Mouse (Mus musculus): Measurements from ENCODE around the gene Bcat1.

Bcat1 gene

GRCm38 (mm10) chr6:145075548-145076224 is at the start of gene Bcat1:
Gene Bcat1, minus strand, starts transcription at chr6:145076184.
- no peak for DNase-seq (ENCODE audit: low spot score)

DNA sequence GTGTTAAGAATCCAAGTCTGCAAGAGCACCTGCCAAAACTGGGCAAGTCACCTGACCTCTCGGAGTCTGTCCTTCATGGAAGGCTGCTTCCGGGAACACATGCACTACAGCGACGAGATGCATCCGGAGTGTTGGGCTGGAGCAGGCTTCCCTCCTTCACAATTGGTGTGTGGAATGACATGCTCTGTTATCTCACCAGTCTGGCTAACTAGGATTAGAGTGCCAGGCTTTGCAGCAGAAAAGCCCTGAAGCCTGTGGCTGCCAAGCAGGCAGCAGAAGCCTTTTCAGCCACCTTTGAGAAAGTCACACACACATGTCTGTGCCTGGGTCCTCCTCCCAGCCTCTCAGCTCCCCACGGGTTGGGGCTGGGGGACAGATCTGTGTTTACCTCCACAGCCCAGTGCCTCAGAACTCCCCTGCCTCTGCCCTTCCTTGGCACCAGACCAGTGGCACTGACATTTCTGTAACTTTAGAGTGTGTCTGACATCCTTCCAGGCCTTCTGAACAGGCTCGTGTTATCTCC is 49.7 kb upstream of the Bcat1 start:
- DNase-seq (ENCODE audit: low spot score): no peak

GRCm38 (mm10) chr6:145124621-145125020 is 48.6 kb upstream of the Bcat1 start:
- DNase-seq (ENCODE audit: low spot score): no peak

GRCm38 (mm10) chr6:145123136-145124060 is 47.4 kb upstream of the Bcat1 start:
- no peak for DNase-seq (ENCODE audit: low spot score)

- no peak for DNase-seq (ENCODE audit: low spot score)
Measured at GRCm38 (mm10) chr6:145122423-145123059, 46.6 kb upstream of the Bcat1 start.

- DNase-seq (ENCODE audit: low spot score): peak; percentile 47
Measured at GRCm38 (mm10) chr6:145121590-145122420, 45.8 kb upstream of the Bcat1 start.

GRCm38 (mm10) chr6:145120787-145121589 is 45.0 kb upstream of the Bcat1 start:
- DNase-seq (ENCODE audit: low spot score): no peak

- DNase-seq (ENCODE audit: low spot score): no peak
Measured at GRCm38 (mm10) chr6:145120086-145120485, 44.1 kb upstream of the Bcat1 start.

DNA sequence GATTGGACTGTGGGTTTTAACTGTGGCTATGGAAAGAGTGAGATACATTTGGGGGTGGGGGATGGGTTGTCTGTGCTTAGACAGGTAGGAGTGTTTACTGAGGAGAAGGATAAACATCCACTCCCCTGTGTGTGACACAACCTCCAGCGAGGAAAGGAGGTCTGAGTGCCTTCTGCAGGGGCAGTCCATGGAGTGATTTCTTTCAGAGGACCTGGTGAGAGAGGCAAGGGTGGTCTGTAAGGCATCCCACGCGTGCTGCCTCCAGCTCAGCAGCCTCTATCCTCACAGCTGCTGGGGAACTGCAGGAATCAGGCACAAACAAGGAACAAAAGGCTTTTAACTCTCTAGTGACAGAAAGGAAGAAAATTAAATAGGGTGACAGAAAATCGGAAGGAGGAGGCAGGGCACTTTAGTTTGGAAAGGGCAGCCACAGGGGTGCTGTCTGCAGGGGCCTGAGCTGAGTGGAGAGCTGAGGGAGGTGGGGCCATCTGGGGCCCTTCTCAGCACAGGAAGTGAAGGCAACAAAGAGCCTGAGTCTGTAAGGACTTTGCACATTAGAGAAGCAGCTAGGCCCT is 40.2 kb upstream of the Bcat1 start:
- no peak for DNase-seq (ENCODE audit: low spot score)

DNA sequence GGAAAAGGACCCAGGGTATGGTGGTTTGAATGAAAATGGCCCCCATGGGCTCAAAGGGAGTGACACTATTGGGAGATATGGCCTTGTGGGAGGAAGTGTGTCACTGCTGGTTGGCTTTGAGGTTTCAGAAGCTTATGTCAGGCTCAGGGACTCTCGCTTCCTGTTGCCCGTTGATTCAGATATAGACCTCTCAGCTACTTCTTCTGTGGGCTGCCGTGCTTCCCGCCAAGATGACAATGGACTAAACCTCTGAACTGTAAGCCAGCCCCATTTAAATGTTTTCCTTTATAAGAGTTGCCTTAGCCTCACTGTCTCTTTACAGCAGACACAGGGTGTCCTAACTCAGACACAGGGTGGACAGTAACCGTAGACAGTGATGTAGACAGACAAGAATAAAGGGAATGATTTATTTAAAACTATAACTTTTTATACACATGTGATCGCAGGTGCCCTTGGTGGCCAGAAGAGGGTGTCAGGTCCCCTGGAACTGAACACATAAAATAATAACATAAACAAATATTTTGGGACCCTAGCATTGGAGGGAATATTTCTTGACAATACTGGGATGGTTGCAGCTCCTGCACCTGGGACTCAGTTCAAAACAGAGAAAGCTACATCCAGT is 39.6 kb upstream of the Bcat1 start, which contains the start of gene Lrmp:
Lrmp (plus strand) TSS at position 178 of the 622 bp plus-strand sequence.
- no peak for DNase-seq (ENCODE audit: low spot score)

GRCm38 (mm10) chr6:145114561-145114960 is 38.6 kb upstream of the Bcat1 start:
- no peak for DNase-seq (ENCODE audit: low spot score)

DNA sequence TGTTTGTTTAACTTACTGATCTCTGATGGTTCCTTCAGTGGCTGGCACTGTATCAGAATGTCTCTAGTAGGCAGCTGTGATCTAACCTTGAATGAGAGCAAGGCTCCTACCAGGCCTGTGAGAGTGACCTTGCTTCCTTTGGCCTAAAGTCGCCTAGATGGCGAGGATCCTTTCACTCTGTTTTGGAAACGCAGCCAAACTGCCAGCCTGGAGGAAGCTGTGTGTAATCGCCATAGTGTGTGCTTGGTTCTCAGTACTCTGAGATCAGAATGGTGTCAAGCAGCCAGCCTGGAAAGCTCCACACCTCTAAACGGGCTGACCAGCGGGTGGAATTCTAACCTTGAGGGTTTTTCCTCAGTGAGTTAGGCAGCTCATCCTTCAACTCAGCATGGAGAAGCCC is 36.9 kb upstream of the Bcat1 start:
- DNase-seq (ENCODE audit: low spot score): no peak

DNA sequence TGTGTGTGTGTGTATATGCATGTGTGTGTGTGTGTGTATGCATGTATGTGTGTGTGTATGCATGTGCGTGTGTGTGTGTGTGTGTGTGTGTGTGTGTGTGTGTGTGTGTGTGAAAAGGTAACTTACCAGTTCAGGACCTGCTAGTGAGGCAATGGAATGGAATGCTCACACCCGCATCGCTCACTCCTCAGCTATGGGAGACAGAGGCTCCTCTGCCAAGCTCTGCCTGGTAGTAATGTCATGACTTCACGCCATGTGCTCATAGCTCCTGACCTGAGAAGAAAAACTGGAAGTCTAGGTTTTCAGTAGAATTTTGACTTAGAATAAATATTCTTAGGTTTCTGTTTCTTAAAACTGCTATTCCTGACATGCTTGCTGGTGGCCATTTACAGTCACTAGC is 34.8 kb upstream of the Bcat1 start:
- DNase-seq (ENCODE audit: low spot score): no peak

DNA sequence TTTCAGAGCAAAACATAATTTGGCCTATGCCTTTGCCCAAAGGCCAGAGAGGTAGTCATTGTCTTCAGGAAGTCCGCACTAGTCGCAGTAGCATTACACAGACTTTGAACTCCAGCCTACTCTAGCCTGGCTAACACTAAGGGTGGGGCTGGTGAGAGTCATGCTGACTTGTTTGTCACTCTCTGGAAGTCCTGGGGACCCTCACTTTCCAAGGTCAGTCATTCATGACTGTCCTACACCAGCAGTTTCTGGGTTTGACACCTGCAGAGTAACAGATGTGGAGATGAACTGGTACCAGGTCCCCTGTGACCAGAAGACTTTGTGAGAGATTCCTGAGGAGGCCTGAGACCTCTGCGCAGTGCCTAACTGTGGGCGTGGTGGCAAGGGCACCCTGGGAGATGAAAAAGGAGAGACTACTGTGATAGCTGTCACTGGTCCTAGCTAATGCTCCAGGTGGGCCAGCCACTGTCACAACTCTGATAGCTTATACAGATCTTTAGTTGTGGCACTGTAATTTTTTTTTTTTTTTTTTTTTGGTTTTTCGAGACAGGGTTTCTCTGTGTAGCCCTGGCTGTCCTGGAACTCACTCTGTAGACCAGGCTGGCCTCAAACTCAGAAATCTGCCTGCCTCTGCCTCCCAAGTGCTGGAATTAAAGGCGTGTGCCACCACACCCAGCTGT is 30.3 kb upstream of the Bcat1 start:
- no peak for DNase-seq (ENCODE audit: low spot score)

- no peak for DNase-seq (ENCODE audit: low spot score)
Measured at GRCm38 (mm10) chr6:145105439-145105838, 29.5 kb upstream of the Bcat1 start.

- DNase-seq (ENCODE audit: low spot score): no peak
Measured at GRCm38 (mm10) chr6:145104241-145104939, 28.4 kb upstream of the Bcat1 start.

GRCm38 (mm10) chr6:145100923-145101322 is 24.9 kb upstream of the Bcat1 start:
- no peak for DNase-seq (ENCODE audit: low spot score)

DNA sequence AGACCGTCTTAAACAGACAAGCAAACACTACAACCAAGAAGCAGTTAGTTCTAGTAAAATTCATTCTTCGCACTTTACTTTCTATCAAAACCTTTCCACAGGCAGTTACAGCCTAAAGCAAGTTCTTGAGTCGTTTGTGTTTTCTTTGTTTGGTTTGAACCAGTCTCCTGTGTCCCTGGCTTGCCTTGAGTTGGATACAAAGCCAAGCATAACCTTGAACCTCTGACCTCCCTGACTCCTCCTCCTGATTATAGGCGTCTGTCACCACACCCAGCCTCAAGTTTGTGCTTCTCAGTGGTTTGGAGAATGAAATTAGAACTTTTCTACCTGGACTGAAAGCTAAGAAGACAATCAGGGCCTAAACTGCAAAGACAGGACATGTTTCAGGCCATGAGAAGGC is 18.4 kb upstream of the Bcat1 start:
- no peak for DNase-seq (ENCODE audit: low spot score)

All from layer of hippocampus, adult 11-12 months (tissue).